Mouse (Mus musculus) B cell, adult 62 days (primary cell): ENCODE measurements around the gene Nkpd1. TPM values are rescaled to one million over a fixed set of nuclear protein-coding genes. Genes with fewer than 3 reads are reported as not detected.

Experiments
- total RNA-seq: library from RNA; stranded (reverse); gene quantifications from 4 replicates; pipeline ENCODE4 v1.2.4, GENCODE M21; 2023

Gene Nkpd1
- 0.31 to 0.78 TPM (median 0.53 TPM) in 4 replicates for total RNA-seq

DNA sequence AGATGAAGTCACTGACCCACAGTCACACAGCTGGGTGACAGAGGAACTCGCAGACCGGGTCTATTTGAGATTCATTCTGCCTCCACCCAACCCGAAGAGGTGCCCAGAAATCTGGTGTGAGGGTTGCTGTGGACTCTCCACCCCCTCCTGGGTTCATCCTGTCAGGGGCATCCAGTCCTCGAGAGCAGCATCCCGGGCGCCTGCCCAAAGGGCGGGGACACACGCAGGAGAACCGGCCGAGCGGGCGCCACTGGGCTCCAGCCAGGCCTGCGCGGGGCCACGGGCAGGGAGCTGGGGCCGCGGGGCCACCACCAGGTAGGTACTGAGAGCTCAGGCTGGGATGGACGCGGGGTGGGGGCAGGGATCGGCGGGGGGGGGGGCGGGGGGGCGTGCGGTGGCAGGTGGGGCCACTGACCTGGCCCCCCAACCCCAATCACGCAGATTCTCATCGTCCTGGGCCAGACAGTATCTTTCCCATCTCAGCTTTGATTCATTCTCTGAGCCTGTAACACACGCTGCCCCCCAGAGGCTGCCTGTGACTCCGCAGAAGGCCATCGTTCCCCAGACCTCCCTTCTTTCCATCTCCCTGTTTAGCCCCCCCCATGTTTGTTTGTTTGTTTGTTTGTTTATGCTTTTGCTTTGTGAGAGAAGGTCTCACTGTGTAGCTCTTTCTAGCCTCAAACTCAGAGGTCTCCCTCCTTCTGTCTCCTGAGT, at the start of gene Nkpd1:
Gene Nkpd1, plus strand, starts transcription at position 187 of the 714 bp plus-strand sequence.

GRCm38 (mm10) chr7:19508150-19508923, 9.3 kb upstream of the Nkpd1 start, which contains the start of the genes Bloc1s3 and Trappc6a:
Bloc1s3 (minus strand) TSS chr7:19508367.
Trappc6a (plus strand) TSS chr7:19508395.

DNA sequence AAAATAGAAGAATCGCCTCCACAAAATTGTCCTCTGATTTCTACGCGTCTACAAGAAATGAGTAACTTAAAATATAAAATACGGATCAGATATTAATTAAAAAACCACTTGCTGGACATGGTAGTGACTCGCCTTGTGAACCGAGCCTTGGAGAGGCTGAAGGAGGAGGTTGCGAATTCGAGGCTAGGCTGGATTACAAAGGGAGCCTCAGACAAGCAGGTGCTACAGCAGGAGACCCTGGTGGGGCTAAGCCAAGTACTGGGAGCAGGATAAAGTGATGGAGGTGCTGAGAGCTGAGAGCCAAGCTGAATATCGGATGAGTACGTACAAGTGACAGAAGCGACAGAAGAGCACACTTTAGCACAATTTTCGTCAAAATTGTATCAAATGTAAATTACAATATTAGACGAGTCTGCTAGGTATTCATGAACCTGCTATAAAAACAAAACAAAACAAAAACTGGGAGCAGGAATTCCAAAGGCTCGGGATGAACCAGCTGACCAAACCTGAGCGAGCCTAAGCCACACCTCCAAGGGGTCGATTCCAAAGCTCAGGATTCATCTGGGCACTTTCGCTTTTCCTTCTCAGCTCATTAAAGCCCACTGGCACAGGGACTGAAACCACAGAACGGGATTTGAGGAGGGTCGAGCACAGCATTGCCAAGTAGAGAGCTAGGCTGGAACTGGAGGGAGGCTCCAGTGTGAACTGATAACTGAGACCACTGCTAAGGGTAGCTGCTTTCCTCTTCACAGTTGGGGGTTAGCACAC, 45.2 kb downstream of the Nkpd1 start, which contains the start of gene Ppp1r37:
Gene Ppp1r37, minus strand, starts transcription at position 434 of the 768 bp plus-strand sequence.

Other genes with a start within 250 kb of the Nkpd1 start
- gene Vasp, start 246.0 kb upstream of the Nkpd1 start, total RNA-seq: 346 to 371 TPM (median 369 TPM) in 4 replicates
- not detected in 4 replicates for gene Ppm1n, start 237.8 kb upstream of the Nkpd1 start, total RNA-seq
- gene Rtn2, start 235.2 kb upstream of the Nkpd1 start, total RNA-seq: 0.15 to 0.27 TPM in 2 of 4 replicates, not detected in the others
- gene Fosb, start 207.8 kb upstream of the Nkpd1 start, total RNA-seq: 2,427 to 3,505 TPM (median 2,938 TPM) in 4 replicates
- gene Ercc1, start 173.1 kb upstream of the Nkpd1 start, total RNA-seq: 59.1 to 71.4 TPM (median 68.3 TPM) in 4 replicates
- 4.3 to 7.0 TPM (median 5.9 TPM) in 4 replicates for gene Cd3eap, start 158.4 kb upstream of the Nkpd1 start, total RNA-seq
- 0.63 to 2.7 TPM (median 1.5 TPM) in 4 replicates for gene Ppp1r13l, start 158.1 kb upstream of the Nkpd1 start, total RNA-seq
- gene Ercc2, start 135.8 kb upstream of the Nkpd1 start, total RNA-seq: 68.9 to 74.8 TPM (median 72.8 TPM) in 4 replicates
- 0.60 to 1.2 TPM (median 0.86 TPM) in 4 replicates for gene Klc3, start 113.7 kb upstream of the Nkpd1 start, total RNA-seq
- gene Ckm, start 113.1 kb upstream of the Nkpd1 start, total RNA-seq: 0.97 TPM in 1 of 4 replicates, not detected in the others
- 26.4 to 33.1 TPM (median 28.6 TPM) in 4 replicates for gene Mark4, start 59.0 kb upstream of the Nkpd1 start, total RNA-seq
- gene Exoc3l2, start 54.5 kb upstream of the Nkpd1 start, total RNA-seq: not detected in 4 replicates
- 3.1 to 5.3 TPM (median 4.6 TPM) in 4 replicates for gene Bloc1s3, start 9.5 kb upstream of the Nkpd1 start, total RNA-seq
- 27.9 to 35.9 TPM (median 30.9 TPM) in 4 replicates for gene Trappc6a, start 9.4 kb upstream of the Nkpd1 start, total RNA-seq
- 55.1 to 64.0 TPM (median 60.2 TPM) in 4 replicates for gene Ppp1r37, start 45.2 kb downstream of the Nkpd1 start, total RNA-seq
- gene Zfp296, start 59.4 kb downstream of the Nkpd1 start, total RNA-seq: 9.7 to 13.7 TPM (median 12.6 TPM) in 4 replicates
- 72.4 to 80.4 TPM (median 77.1 TPM) in 4 replicates for gene Gemin7, start 59.8 kb downstream of the Nkpd1 start, total RNA-seq
- gene Clasrp, start 86.6 kb downstream of the Nkpd1 start, total RNA-seq: 94.5 to 107 TPM (median 98.1 TPM) in 4 replicates
- gene Relb, start 111.6 kb downstream of the Nkpd1 start, total RNA-seq: 113 to 122 TPM (median 116 TPM) in 4 replicates
- 64.7 to 85.0 TPM (median 67.9 TPM) in 4 replicates for gene Clptm1, start 147.2 kb downstream of the Nkpd1 start, total RNA-seq
- not detected in 4 replicates for gene Apoc2, start 160.1 kb downstream of the Nkpd1 start, total RNA-seq
- gene Gm44805, start 163.6 kb downstream of the Nkpd1 start, total RNA-seq: not detected in 4 replicates
- not detected in 4 replicates for gene Apoc4, start 163.6 kb downstream of the Nkpd1 start, total RNA-seq
- not detected in 4 replicates for gene Apoc1, start 174.8 kb downstream of the Nkpd1 start, total RNA-seq
- 69.0 to 80.2 TPM (median 73.6 TPM) in 4 replicates for gene Apoe, start 181.3 kb downstream of the Nkpd1 start, total RNA-seq
- gene Tomm40, start 197.6 kb downstream of the Nkpd1 start, total RNA-seq: 52.4 to 61.9 TPM (median 55.5 TPM) in 4 replicates
- not detected in 4 replicates for gene Nectin2, start 232.6 kb downstream of the Nkpd1 start, total RNA-seq